Mouse (Mus musculus): ENCODE results near the gene Cbfa2t3.
A peak's percentile ranks its signal among the peaks of the same experiment; 100 is the strongest.

Cbfa2t3 gene

DNA sequence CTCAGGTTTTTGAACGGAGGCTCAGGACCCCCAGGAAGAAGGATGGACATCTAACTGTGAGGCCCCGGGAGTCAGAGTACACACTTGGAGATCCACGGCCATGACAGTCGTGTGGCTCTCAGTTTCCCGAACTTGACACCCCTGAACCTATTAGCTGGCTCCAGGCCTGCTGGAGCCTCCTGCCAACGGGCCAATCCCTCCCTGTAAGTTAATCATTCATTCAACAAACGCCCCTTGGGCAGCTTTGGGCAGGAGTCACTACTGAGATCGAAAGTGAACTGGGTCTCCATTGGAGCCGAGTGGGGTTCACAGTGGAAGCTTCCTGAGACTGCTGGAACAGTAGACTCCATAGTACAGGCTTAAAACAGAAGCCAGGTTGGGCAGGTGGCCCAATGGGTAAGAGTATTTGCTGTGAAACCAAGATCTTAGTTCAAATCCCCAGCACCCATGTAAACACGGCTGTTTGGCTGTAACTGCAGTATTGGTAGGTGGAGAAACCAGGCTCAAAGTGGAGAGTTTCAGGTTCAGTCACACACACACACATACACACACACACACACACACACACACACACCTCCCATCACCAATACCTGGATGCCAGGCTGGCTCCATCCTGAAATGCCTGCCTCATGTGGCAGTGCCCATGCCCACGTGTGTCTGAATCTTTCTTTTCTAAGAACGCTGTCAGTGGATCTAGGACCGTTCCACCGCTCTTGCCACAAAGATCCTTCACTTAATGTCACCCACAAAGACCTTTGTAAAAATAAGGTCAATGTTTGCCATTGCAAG is 20.0 kb upstream of the Cbfa2t3 start:
- DNase-seq (ENCODE audit: low spot score): no peak

DNA sequence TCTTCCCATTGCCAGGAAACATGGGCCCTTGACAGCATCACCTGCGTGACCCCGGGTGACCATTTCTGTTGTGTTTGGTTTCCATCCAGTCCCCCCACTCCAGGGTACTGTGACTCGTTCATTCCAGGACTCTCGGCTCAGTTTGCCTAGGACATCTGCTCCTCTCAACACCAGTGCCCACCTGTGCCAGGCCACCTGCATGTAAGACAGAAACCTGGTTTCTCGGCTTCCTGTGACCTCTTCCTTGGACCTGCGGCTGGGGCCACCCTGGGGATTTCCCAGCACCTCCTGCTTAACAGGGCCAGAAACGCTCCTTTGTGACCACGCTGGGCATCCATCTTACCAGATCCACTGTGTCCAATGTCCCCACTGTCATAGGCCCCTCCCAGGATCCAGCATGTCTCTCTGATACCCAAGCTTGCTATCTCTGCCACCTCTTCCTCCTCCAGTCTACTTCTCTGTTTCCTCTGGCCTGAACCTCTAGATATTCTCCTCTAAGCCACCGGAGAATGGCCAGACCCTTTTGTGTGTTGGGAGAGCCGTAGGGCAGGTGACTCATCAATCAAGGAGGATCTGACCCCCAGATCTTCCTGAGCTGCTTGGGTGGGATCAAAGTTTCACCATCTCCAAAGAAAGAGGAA is 19.1 kb upstream of the Cbfa2t3 start:
- DNase-seq (ENCODE audit: low spot score): no peak

GRCm38 (mm10) chr8:122716566-122716965 is 17.7 kb upstream of the Cbfa2t3 start:
- no peak for DNase-seq (ENCODE audit: low spot score)

DNA sequence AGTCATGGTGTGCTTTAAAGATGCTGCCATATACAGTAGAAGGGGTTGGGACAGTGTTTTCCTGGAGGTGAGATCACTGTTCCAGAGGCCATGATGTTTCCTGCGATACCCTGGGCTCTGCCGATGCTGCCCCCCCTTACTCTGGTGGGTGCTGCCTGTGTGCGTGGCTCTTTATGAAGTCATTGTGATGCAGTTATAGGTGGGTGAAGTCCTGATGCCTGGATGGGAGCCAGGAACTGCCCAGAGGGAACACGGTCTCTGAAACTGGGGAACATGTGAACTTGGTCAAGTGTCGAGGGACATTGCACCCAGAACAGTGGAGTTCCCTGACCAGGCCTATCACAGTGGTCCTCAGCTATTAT is 14.2 kb upstream of the Cbfa2t3 start:
- DNase-seq (ENCODE audit: low spot score): no peak

GRCm38 (mm10) chr8:122712411-122713156 is 13.7 kb upstream of the Cbfa2t3 start:
- no peak for DNase-seq (ENCODE audit: low spot score)

GRCm38 (mm10) chr8:122711891-122712365 is 13.0 kb upstream of the Cbfa2t3 start:
- DNase-seq (ENCODE audit: low spot score): no peak

DNA sequence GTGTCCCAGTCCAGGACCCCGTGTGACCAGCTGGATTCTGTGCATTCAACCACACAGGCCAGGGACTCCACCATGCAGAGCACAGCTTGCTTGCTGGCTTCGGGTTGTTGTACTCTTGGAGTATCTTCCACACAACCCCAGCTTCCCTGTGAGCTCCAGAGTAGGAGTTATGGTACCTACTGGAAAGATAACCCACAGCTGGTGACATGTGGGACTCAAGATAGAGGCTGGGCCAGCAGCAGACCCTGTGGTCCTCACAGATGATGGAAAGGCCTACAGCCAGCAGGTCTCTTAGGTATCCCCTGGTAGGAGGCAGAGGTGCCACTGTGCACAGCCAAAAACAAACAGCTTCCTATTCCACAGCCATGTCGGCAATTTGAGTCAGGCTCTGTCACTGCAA is 12.6 kb upstream of the Cbfa2t3 start:
- DNase-seq (ENCODE audit: low spot score): no peak

DNA sequence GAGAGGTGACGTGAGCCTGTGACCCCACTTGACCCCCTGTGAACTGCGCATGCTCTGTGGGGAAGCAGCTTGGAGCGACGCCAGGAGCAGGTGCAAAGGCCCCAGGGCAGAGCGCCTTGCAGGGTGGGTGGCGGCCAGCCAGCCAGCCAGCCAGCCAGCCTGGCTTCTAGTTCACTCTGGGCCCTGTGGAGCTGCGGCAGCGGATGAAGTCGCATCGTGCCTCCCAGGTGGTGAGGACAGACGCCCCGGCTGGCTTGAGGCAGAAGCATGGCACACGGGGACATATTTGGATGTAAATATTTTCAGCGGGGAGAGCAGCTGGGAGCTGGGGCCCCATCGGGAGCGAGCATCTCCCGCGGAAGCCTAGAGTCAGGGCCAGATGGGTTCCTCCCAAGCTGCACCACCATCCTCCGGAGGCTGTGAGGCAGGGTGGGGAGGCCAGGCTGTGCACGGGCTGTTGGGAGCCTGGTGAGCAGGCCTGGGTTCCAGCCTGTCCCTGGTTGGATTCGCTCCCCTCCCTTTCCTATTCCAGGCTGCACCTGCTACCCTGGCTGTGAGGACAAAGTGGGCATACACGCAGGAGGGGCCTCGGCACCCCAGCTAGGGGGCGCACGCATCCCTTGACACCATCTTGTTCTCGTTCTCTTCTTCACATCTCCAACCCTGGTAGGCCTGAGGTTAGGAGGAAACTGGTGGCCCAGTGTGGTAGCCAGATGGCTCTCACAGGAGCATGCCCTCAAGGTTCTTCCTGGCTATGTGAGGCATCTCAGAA is 10.6 kb upstream of the Cbfa2t3 start:
- no peak for DNase-seq (ENCODE audit: low spot score)

DNA sequence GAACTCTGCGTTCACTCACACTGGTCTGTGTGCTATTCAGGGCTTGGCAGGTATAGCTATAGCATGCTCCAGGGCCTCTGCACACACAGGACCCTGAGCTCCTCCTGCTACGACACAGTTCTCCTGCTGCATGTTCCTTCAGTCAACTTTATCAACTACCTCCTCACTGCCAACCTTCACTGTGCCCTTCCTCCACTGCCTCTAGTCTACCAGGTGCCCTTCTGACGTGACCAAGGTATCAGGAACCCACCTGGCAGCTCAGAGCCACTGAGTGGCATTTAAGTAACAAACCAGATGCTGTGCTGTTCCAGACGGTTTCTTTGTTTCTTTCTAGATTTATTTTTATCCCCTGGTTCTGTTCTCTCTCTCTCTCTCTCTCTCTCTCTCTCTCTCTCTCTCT is 8.3 kb upstream of the Cbfa2t3 start:
- DNase-seq (ENCODE audit: low spot score): no peak

DNA sequence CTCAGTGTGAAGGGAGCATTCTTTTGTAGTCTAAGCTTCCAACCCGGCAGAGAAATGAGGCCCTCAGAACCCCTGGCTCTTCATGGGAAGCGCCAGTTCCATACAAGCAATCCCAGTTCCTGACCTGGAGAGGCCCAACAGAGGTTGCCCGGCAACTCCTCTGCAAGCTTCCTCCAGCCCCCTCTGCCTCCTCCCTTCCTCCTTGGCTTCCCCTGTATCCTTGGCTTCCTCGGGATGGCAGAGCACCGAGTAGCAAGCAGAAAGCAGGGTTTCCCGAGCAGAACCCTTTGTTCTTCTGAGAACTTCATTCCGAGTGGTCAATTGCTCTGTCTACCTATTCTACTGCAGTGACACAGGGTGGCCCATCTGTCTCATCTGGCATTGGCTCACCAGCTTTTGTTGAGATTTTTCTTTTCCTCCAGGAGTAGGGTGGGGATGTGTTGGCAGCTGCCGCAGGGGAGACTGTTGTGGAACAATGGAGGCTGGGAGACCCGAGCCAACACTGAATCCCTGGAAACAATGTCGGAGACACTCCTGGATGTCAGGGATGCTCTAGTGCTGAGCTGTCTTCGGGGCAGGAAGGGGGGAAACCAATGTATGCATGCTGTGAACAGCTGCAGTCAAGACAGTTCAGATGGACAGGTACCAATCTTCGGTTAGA is 7.1 kb upstream of the Cbfa2t3 start:
- no peak for DNase-seq (ENCODE audit: low spot score)

- DNase-seq (ENCODE audit: low spot score): no peak
Measured at GRCm38 (mm10) chr8:122704612-122705011, 5.7 kb upstream of the Cbfa2t3 start.

DNA sequence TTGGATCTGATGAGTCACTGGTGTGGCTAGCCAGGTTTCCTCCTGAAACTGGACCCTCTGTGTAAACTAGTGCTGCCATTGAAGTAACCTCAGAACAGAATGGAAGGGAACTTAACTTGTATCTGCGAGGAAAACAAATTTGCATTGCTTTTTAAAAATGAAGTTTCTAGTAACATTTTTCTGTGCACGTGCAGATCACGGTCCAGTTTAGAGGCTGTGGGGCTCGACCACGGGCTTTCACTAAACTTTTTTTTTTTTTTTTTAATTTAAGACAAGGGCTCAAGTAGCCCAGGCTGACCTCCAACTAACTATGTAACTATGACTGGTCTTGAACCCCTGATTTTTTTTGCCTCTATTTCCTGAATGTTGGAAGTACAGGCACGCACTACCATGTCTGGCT is 4.0 kb upstream of the Cbfa2t3 start:
- no peak for DNase-seq (ENCODE audit: low spot score)

DNA sequence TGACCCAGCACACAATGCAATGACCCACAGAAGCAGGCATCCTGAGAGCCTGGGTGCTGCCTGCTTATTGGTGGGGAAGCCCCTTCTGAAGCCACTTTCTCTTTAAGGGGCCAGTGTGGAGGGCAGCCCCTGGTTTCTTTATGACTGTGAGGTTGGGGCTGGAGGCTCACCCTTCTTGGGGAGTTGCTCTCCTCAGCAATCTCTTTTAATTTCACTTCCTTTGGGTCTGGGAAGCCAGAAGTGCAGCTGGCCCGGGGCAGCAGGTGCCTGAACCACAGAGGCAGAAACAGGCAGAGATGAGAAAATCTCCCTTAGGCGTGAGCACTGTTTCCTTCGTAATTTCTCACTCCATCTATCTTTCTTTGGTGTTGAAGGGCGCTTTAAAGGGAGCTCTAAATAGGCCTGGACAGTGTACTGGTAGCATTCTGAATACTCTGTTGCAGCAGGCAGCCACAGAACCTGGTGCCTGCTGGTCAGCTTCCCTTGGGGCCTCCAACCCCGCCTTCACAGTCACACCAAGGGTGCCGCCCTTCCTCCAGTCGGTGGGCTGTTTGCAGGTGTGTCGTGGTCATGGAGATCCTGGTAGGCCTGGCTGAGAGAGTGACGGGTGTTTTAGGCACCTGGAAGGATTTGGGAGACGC is 3.5 kb upstream of the Cbfa2t3 start:
- no peak for DNase-seq (ENCODE audit: low spot score)

GRCm38 (mm10) chr8:122701441-122702185 is 2.7 kb upstream of the Cbfa2t3 start:
- no peak for DNase-seq (ENCODE audit: low spot score)

DNA sequence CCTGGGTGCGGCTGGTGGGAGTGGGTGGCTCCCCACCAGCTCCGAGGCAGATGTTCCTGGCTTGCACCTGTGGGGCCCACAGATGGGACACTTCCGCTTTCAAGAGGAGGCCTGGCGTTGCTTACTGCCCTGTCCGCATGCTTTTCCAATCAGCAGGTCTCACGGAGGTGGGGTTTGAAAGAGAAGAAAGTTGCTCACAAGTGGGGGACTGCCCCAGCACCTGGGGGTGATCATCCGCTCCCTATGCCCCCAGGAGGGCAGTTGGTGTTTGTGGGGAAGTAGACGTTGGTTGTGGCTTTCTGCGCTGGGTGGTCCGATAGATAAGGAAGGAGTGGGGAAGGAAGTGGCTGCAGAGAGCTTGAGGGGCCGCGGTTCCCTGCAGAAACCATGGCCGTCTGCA is 1.7 kb upstream of the Cbfa2t3 start:
- DNase-seq (ENCODE audit: low spot score): no peak

- no peak for DNase-seq (ENCODE audit: low spot score)
Measured at GRCm38 (mm10) chr8:122698254-122698768, 598 bp downstream of the Cbfa2t3 start.

GRCm38 (mm10) chr8:122697586-122697985 is 1.3 kb downstream of the Cbfa2t3 start:
- no peak for DNase-seq (ENCODE audit: low spot score)

DNA sequence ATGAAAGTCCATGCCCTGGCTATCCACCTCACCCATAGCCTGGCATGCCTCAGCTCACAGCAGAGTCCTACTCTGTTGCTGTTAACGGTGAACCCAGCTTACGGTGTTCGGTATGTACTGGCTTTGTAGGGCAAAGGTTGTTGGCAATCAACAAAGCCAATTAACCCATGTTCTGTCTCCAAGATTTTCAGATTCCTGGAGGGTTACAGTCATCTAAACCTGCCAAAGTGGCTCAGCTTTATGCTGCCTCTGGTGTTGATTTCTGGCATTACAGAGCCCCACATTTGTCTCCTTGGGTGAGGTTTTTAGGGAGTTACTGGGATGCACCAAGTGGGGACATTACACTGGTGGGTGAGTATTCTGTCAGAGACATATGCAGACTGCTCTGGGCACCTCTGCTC is 1.7 kb downstream of the Cbfa2t3 start:
- peak; percentile 29 for DNase-seq (ENCODE audit: low spot score)

DNA sequence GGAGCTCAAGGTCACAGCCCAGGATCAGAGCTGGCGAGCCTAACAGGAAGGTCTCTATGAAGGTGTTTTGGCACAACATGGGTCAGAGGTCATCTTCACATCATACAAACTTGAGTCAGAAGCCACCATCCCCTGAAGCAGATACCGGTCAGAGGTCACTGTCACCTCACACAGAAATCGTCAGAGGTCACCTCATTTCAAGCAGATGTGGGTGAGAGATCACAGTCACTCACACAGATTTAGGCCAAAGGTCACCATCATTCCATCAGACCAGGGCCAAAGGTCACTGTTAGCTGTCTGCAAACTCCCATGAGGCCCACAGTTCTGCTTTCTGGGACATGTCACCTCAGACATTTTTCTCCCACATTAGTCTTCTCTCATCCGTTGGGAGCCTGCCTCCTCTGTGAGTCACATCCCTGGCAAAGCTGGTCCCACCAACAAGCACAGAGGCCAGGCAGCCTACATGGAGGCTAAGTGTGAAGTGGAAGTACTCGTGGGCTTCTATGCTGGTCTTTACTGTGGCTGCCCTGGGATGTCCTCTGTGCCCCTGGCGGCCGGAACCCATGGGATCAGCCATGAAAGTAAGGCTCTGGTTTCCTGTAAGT is 3.4 kb downstream of the Cbfa2t3 start:
- no peak for DNase-seq (ENCODE audit: low spot score)

- no peak for DNase-seq (ENCODE audit: low spot score)
Measured at GRCm38 (mm10) chr8:122692152-122692551, 6.8 kb downstream of the Cbfa2t3 start.

All from urinary bladder, postnatal 25 days (tissue).